Mouse (Mus musculus) C2C12 (cell line): Measurements from ENCODE around the gene F2.

Experiments used
- CTCF ChIP-seq: IDR thresholded peaks from one replicate; pipeline ENCODE4 v1.5.1; 2011; ENCODE audit not compliant: control insufficient read depth, insufficient read depth, insufficient read length
- USF1 ChIP-seq: IDR thresholded peaks from one replicate; pipeline ENCODE4 v1.6.1; 2011; ENCODE audit warnings: low read depth, mild to moderate bottlenecking, control low read depth, moderate library complexity

DNA sequence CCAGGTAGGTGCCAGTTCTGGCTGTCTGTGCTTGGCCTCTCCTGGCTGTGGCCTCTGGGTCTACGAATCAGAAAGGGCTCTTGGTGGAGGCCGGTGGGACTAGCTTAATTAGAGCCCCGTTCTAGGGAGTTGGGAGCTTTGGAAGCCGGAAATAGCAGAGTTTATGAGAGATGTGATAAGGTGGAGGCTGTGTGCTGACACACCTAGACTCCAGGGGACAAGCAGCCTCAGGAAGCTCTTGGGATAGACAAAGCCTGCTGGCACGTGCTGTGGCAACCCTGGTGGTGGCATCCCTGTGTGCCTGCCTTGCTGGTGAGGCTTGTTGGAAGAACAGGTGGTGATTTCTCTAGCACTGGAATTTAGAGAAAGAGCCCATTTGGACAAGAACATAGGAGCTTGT is 19.2 kb upstream of the F2 start:
- TF ChIP-seq CTCF (no peak), USF1 (no peak)
